Mouse (Mus musculus) heart, embryonic 15.5 days (tissue): ENCODE results near the gene Prdx6. TPM values are rescaled to one million over a fixed set of nuclear protein-coding genes. Genes with fewer than 3 reads are reported as not detected.
A peak's percentile ranks its signal among the peaks of the same experiment; 100 is the strongest.
"Not testable (repeated sequence)": the region's sequence is repeated elsewhere in the genome, so short reads cannot be mapped to it uniquely, and the experiment has no call there.

ENCODE experiments used
- ATAC-seq: fragments of 200-750 bp; cut with Nextera tagmentation; replicated peaks from 2 replicates; pipeline ENCODE4 v1.8.0; 2017; ENCODE audit warnings: low read depth, moderate TSS enrichment; ENCODE audit not compliant: insufficient number of reproducible peaks, insufficient read depth, low FRiP score
- H3K27ac ChIP-seq: fragments of 300-500 bp; sonication (generic); 2 replicates; pipeline ENCODE4 v1.5.1; 2015; ENCODE audit warnings: mild to moderate bottlenecking, inconsistent platforms
- H3K27me3 ChIP-seq: fragments of 300-500 bp; sonication (generic); 2 replicates; pipeline ENCODE4 v1.6.1; 2015; ENCODE audit warnings: inconsistent platforms
- H3K36me3 ChIP-seq: fragments of 300-500 bp; sonication (generic); 2 replicates; pipeline ENCODE4 v1.6.1; 2015; ENCODE audit warnings: mild to moderate bottlenecking, inconsistent platforms
- H3K4me1 ChIP-seq: fragments of 300-500 bp; sonication (generic); replicated peaks from 2 replicates; pipeline ENCODE4 v1.6.1; 2015; ENCODE audit warnings: inconsistent platforms
- H3K4me2 ChIP-seq: fragments of 300-500 bp; sonication (generic); 2 replicates; pipeline ENCODE4 v1.6.1; 2015; ENCODE audit warnings: inconsistent platforms, mild to moderate bottlenecking, moderate library complexity
- H3K4me3 ChIP-seq: fragments of 300-500 bp; sonication (generic); 2 replicates; pipeline ENCODE4 v1.5.1; 2015; ENCODE audit warnings: mild to moderate bottlenecking, inconsistent platforms
- H3K9ac ChIP-seq: fragments of 300-500 bp; sonication (generic); 2 replicates; pipeline ENCODE4 v1.6.1; 2015; ENCODE audit warnings: mild to moderate bottlenecking, inconsistent platforms
- H3K9me3 ChIP-seq: fragments of 300-500 bp; sonication (generic); replicated peaks from 2 replicates; pipeline ENCODE4 v1.6.1; 2016; ENCODE audit warnings: inconsistent platforms
- WGBS: fragments of 180-500 bp; shearing (Covaris S2); methylation state at CpG from one replicate; pipeline ENCODE4 v1.1.7; 2015; ENCODE audit warnings: mixed read lengths; 5-methylcytosine and 5-hydroxymethylcytosine counted together
- polyA plus RNA-seq: library from polyadenylated mRNA; unstranded; fragments of >200 nt; fragmentation: Nextera tagmentation; extraction: Ambion mirVana; gene quantifications from 2 replicates; pipeline ENCODE4 v1.2.1, GENCODE M21; 2015

Prdx6 gene
- polyA plus RNA-seq, 1 experiment from 2014 or later, result 302 TPM

- Histone ChIP-seq H3K4me3 (no peak overlapping the region), H3K9me3 (no peaks in the 10 kb centered on the region), H3K27me3 (no peaks in the 10 kb centered on the region), H3K4me1 (peaks cover 6% of the 10 kb centered on the region), H3K27ac (no peak overlapping the region), H3K36me3 (no peaks in the 10 kb centered on the region), H3K4me2 (no peak overlapping the region), H3K9ac (no peak overlapping the region)
- ATAC-seq, result no peak
- 35% methylated on average over 4 of the region's 4 CpGs for WGBS
Observed at GRCm38 (mm10) chr1:161214465-161214864, 36.6 kb downstream of the Prdx6 start.

- H3K4me3 ChIP-seq, result no peak overlapping the region
- H3K9me3 ChIP-seq, result no peaks in the 10 kb centered on the region
- no peaks in the 10 kb centered on the region for H3K36me3 ChIP-seq
- no peak overlapping the region for H3K27ac ChIP-seq
- no peak overlapping the region for H3K4me2 ChIP-seq
- WGBS, result 57% methylated on average over 5 of the region's 5 CpGs
- ATAC-seq, result no peak
- H3K9ac ChIP-seq, result no peak overlapping the region
- H3K4me1 ChIP-seq, result peaks cover 7% of the 10 kb centered on the region
- H3K27me3 ChIP-seq, result no peaks in the 10 kb centered on the region
Observed at GRCm38 (mm10) chr1:161199856-161200255, 51.2 kb downstream of the Prdx6 start.

GRCm38 (mm10) chr1:161196364-161196763 is 54.7 kb downstream of the Prdx6 start:
- not testable (repeated sequence) for ATAC-seq, H3K9ac ChIP-seq, H3K9me3 ChIP-seq, H3K4me1 ChIP-seq, H3K27me3 ChIP-seq, H3K36me3 ChIP-seq
- Histone ChIP-seq H3K4me2 (peak overlapping the region; percentile 72), H3K27ac (peak overlapping the region; percentile 77), H3K4me3 (peak overlapping the region; percentile 57)
- WGBS, result 48% methylated on average over 11 of the region's 11 CpGs

- Histone ChIP-seq H3K4me2 (peak overlapping the region; percentile 72), H3K4me3 (peak overlapping the region; percentile 57), H3K9ac (peak overlapping the region; percentile 46), H3K9me3 (no peaks in the 10 kb centered on the region), H3K27ac (peak overlapping the region; percentile 77), H3K4me1 (peaks cover 7% of the 10 kb centered on the region), H3K27me3 (no peaks in the 10 kb centered on the region), H3K36me3 (no peaks in the 10 kb centered on the region)
- WGBS, result under 1% methylated on average over 16 of the region's 16 CpGs
- ATAC-seq, result peak; percentile 92
Observed at GRCm38 (mm10) chr1:161195541-161196351, 55.3 kb downstream of the Prdx6 start.

GRCm38 (mm10) chr1:161190253-161190910 is 60.6 kb downstream of the Prdx6 start:
- no peak for ATAC-seq

More at GRCm38 (mm10) chr1:161190253-161190910, 60.6 kb downstream of the Prdx6 start:
- Histone ChIP-seq H3K4me2 (no peak overlapping the region), H3K9me3 (no peaks in the 10 kb centered on the region), H3K9ac (no peak overlapping the region), H3K4me1 (peaks cover 3% of the 10 kb centered on the region), H3K36me3 (no peaks in the 10 kb centered on the region), H3K27ac (no peak overlapping the region), H3K27me3 (no peaks in the 10 kb centered on the region), H3K4me3 (no peak overlapping the region)
- 67% methylated on average over 9 of the region's 9 CpGs for WGBS

Other genes starting within 250 kb of the Prdx6 start
- gene Zbtb37, start 216.4 kb downstream of the Prdx6 start, polyA plus RNA-seq, result 6.4 and 7.4 TPM in 2 replicates
- gene Dars2, start 180.6 kb downstream of the Prdx6 start, polyA plus RNA-seq, result 26.6 and 28.1 TPM in 2 replicates
- gene Cenpl, start 180.5 kb downstream of the Prdx6 start, polyA plus RNA-seq, result 18.4 and 20.5 TPM in 2 replicates
- gene Klhl20, start 119.7 kb downstream of the Prdx6 start, polyA plus RNA-seq, result 10.2 and 13.6 TPM in 2 replicates
- 3.6 and 4.3 TPM in 2 replicates for gene Ankrd45, start 108.5 kb downstream of the Prdx6 start, polyA plus RNA-seq
- 0.30 and 0.39 TPM in 2 replicates for gene Tex50, start 91.9 kb downstream of the Prdx6 start, polyA plus RNA-seq
- gene Tnfsf4, start 144.2 kb upstream of the Prdx6 start, polyA plus RNA-seq, result 0.06 TPM in 1 of 2 replicates, not detected in the other
- gene Tnfsf18, start 243.4 kb upstream of the Prdx6 start, polyA plus RNA-seq, result 0.10 TPM in 1 of 2 replicates, not detected in the other